Mouse (Mus musculus) left cerebral cortex, postnatal 14 days (tissue): ENCODE data around the gene Traip. TPM values are rescaled to one million over a fixed set of nuclear protein-coding genes. Genes with fewer than 3 reads are reported as not detected.

Experiments used
- DNase-seq, 2 experiments: peaks; one replicate each; pipeline ENCODE4 v3.0.0; 2021 to 2022; ENCODE audit warnings: low spot score in 2 of 2, mixed read lengths in 1 of 2
- intact Hi-C: fragments of 180-260 bp; cut with DNase I; formaldehyde crosslinking; loops from one replicate; pipeline ENCODE4 v1.15.1; 2025
- total RNA-seq, 2 experiments: library from RNA; stranded (reverse); gene quantifications; 2 replicates each; pipeline ENCODE4 v1.2.3; 2021

Gene Traip
- total RNA-seq, 2 experiments from 2014 or later = 9.3 to 12.0 TPM

- peak; percentile 75 to 88 for DNase-seq
- intact Hi-C loops = loop anchor here (2.0 to 5.0 kb wide), 2 partner anchors 59 to 84 kb away; partner anchors contain the start of gene Gmppb
These were observed 13.8 kb downstream of the Traip start for GRCm38 (mm10) chr9:107963700-107964099.

- no peak for DNase-seq
- intact Hi-C loops = loop anchor here (5.0 kb wide), 1 partner anchor 83 kb away; the partner anchor contains the start of gene Gmppb
These were observed 14.7 kb downstream of the Traip start for GRCm38 (mm10) chr9:107964681-107965080.

- DNase-seq = no peak
- intact Hi-C loops = no loop called here
These were observed 16.7 kb downstream of the Traip start for GRCm38 (mm10) chr9:107966676-107967075.

GRCm38 (mm10) chr9:107967437-107967836 is 17.5 kb downstream of the Traip start:
- DNase-seq = no peak
- intact Hi-C loops = no loop called here

GRCm38 (mm10) chr9:107968531-107968930 is 18.6 kb downstream of the Traip start:
- no peak for DNase-seq
- intact Hi-C loops = no loop called here

GRCm38 (mm10) chr9:107970311-107970710 is 20.4 kb downstream of the Traip start:
- no peak for DNase-seq
- intact Hi-C loops = no loop called here

- DNase-seq = no peak
- intact Hi-C loops = no loop called here
These were observed 22.0 kb downstream of the Traip start for GRCm38 (mm10) chr9:107971690-107972541.

- intact Hi-C loops = no loop called here
These were observed 24.7 kb downstream of the Traip start for GRCm38 (mm10) chr9:107974491-107975171.

GRCm38 (mm10) chr9:107975399-107976386 is 25.8 kb downstream of the Traip start, which contains the start of gene Uba7:
TSS of gene Uba7 (plus strand) at chr9:107975505.
- DNase-seq = no peak
- intact Hi-C loops = no loop called here

More at GRCm38 (mm10) chr9:107974491-107975171, 24.7 kb downstream of the Traip start:
- DNase-seq = no peak

GRCm38 (mm10) chr9:107978815-107979214 is 28.9 kb downstream of the Traip start:
- intact Hi-C loops = no loop called here

GRCm38 (mm10) chr9:107981684-107982605 is 32.0 kb downstream of the Traip start:
- intact Hi-C loops = no loop called here

More at GRCm38 (mm10) chr9:107978815-107979214, 28.9 kb downstream of the Traip start:
- DNase-seq = no peak

GRCm38 (mm10) chr9:107982681-107983346 is 32.9 kb downstream of the Traip start, which contains the start of gene Gm20661:
TSS of gene Gm20661 (plus strand) at chr9:107983058.
- intact Hi-C loops = no loop called here

More at GRCm38 (mm10) chr9:107981684-107982605, 32.0 kb downstream of the Traip start:
- DNase-seq = peak; percentile 44 to 64

GRCm38 (mm10) chr9:107983421-107983890 is 33.5 kb downstream of the Traip start:
- peak; percentile 53 to 75 for DNase-seq
- intact Hi-C loops = no loop called here

More at GRCm38 (mm10) chr9:107982681-107983346, 32.9 kb downstream of the Traip start, which contains the start of gene Gm20661:
- DNase-seq = peak; percentile 58 to 62

GRCm38 (mm10) chr9:107984052-107984753 is 34.3 kb downstream of the Traip start:
- no peak for DNase-seq
- intact Hi-C loops = no loop called here

- DNase-seq = no peak
- intact Hi-C loops = no loop called here
These were observed 34.8 kb downstream of the Traip start for GRCm38 (mm10) chr9:107984754-107985055.

- intact Hi-C loops = no loop called here
- DNase-seq = peak; percentile 75 to 81
These were observed 35.5 kb downstream of the Traip start, which contains the start of gene Inka1 for GRCm38 (mm10) chr9:107985131-107986119. TSS of gene Inka1 (minus strand) at chr9:107985879.
